Mouse (Mus musculus): ENCODE data around the gene Olfr1089.

Olfr1089 gene

GRCm38 (mm10) chr2:86733601-86734000 lies at the start of gene Olfr1089:
Gene Olfr1089 (minus strand): TSS chr2:86733701.
- no peak for DNase-seq (ENCODE audit: low spot score in 2 of 2)

DNA sequence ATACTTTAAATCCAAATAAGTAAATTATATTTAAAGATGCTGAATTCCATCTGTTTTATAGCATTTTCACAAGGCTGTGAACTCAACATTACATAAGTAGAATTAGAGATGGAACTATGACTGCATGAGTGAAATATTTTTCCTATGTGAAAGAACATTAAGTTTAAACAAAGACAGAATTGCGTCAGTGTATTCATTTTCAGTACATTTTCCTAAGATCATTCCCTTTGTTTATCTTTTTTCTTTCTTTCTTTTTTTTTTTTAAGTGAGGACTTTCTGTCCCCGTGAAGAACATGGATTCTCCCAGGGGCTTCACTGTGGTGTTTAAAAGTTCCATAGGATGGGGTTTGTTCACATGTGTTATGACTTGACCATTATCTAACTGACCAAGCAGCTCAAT lies 48.7 kb upstream of the Olfr1089 start, which contains the start of gene Olfr1093:
TSS of gene Olfr1093 (plus strand) at position 301 of the 400 bp plus-strand sequence.
- DNase-seq (ENCODE audit: low spot score in 2 of 2), result no peak

DNA sequence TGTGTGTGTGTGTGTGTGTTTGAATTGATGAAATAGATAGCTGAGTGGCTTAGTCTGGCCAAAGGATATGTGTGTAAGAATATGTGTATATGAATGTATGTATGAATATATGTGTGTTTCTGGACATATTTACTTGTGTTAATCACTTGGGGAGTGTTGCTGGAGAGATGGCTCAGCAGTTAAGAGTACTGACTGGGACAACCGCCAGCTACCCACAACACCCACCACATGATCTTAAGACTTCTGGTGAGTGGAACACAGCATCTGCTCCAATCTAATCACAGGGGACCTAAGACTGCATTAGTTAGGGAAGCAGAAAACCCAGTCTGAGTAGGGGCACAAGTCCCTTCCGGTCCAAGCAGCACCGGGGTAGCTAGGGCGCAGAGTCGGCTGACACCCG lies 27.5 kb upstream of the Olfr1089 start:
- DNase-seq (ENCODE audit: low spot score in 2 of 2), result no peak

DNA sequence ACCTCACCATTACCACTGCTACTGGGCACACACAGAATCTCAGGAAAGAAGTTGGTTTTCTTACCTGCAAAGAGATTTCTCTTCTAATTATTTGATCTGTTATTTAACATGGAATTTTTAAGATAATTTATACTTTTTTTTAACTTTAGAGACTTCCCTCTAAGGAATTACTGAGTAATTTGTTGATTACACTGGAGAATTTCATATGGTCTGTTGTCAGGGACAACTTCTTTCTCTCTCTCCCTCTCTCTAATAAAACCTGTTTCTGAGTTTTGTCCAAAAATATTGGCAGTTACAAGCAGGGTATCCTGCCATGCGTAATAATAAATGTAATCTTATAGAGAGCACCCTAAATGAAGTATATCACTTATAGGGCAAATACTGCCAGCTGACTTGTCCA lies 25.4 kb upstream of the Olfr1089 start, which contains the start of gene Olfr1090:
TSS of gene Olfr1090 (minus strand) at position 101 of the 400 bp plus-strand sequence.
- no peak for DNase-seq (ENCODE audit: low spot score in 2 of 2)

GRCm38 (mm10) chr2:86698295-86698694 lies 35.2 kb downstream of the Olfr1089 start, which contains the start of gene Olfr1087:
Gene Olfr1087 (minus strand): TSS chr2:86698395.
- DNase-seq (ENCODE audit: low spot score in 2 of 2), result no peak
